Mouse (Mus musculus): ENCODE measurements at regions not wholly inside any gene's neighbourhood (a gene's known extent, or its start where the extent isn't known, plus 50 kb on each side); places are given as distances from the start of the nearest gene placed in this dataset.

DNA sequence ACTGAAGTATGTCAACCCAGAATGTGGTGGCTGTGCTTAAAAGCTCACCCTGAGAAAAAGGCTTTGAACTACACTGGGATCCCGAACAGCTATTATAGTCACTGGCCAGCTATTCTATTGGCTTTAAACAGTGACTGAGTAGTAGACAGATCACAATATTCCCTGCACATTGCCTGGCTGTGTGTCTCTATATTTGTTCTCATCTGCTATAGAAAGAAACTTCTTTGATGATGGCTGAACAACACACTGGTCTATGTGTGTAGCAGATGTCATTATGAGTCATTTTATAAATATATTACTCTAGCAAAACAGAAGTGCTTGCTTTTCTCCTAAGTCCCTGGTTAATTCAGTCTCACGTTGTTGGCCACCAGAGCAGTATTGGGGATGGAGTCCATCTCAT lies 152.1 kb upstream of the Slco6d1 start:
- DNase-seq (ENCODE audit: extremely low spot score): no peak

DNA sequence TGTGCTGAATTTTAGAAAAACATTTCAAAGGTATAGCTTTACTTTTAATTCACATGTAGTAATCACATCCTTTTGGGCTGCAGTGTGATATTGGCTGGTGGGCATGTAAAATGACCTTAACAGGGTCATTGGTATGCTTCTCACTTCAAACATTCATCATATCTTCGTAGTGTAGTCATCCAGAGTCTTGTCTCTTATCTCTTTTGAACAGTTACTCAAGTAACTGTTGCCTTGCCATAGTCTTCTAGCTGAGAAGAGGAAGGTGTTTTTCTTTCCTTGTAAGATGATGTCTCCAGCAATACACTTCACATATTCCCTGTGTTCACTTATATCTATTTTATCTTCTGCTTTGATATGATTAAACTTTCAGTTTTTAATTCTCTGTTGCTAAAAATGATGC lies 150.7 kb upstream of the Slco6d1 start:
- no peak for DNase-seq (ENCODE audit: extremely low spot score)

- DNase-seq (ENCODE audit: extremely low spot score): no peak
Measured at GRCm38 (mm10) chr1:98273966-98274616, 146.8 kb upstream of the Slco6d1 start.

DNA sequence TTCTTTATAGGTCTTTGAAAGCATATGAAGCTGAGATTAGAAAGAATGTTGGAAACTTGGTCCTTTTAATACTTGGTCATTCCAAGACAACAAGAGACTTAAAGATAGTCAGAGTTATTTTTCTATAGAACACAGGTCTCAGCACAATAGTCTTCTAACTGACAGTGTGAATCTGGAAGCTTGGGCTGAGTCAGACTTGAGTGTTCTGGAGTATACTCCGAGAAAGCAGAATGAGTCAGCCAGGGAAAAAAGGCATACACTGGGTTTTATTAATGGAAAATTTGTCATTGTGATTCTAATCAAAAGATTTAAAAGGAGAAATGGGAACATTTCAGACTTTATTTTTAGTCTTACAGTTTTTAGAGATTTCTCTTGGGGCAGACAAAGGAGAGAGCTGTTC lies 145.4 kb upstream of the Slco6d1 start:
- DNase-seq (ENCODE audit: extremely low spot score): no peak

- no peak for DNase-seq (ENCODE audit: extremely low spot score)
Measured at GRCm38 (mm10) chr1:98279446-98280048, 141.4 kb upstream of the Slco6d1 start.

GRCm38 (mm10) chr1:98280263-98281052 lies 140.5 kb upstream of the Slco6d1 start:
- DNase-seq (ENCODE audit: extremely low spot score): no peak

DNA sequence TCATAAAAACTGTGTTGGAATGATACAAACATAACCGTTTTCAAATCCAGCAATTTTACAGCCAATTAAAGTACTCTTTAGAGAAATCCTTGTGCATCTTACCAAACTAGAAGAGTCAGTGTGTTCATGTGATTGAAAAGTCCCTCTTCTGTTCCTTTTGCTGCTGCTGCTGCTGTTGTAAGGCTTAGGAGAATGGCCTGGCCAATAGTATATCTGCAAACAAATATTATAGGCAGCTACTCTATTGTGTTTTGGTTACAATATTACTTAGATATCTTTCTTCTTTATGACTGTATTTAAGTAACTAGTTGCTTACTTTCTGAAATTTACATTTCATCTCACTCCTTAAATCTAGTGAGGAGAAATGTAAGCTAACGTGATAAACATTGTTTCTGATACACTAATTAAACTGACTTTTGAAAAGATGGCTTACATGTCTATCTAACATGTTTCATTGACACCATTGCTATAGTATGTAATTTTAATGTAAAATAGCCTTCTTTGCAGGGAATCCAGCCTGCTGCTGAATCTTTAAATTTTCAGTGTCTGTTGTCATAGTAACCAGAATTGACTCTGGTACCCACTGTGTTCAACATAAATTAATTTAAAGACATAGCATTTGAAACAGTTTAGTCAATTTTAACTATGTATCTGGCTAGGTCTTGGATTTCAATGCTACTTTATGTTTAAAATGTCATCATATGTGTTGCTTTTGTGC lies 139.7 kb upstream of the Slco6d1 start:
- DNase-seq (ENCODE audit: extremely low spot score): no peak

- DNase-seq (ENCODE audit: extremely low spot score): no peak
Measured at GRCm38 (mm10) chr1:98281771-98282149, 139.2 kb upstream of the Slco6d1 start.

GRCm38 (mm10) chr1:98303166-98303565 lies 117.8 kb upstream of the Slco6d1 start:
- no peak for DNase-seq (ENCODE audit: extremely low spot score)

GRCm38 (mm10) chr1:98306363-98306762 lies 114.6 kb upstream of the Slco6d1 start:
- no peak for DNase-seq (ENCODE audit: extremely low spot score)

- DNase-seq (ENCODE audit: extremely low spot score): no peak
Measured at GRCm38 (mm10) chr1:98307519-98307918, 113.4 kb upstream of the Slco6d1 start.

GRCm38 (mm10) chr1:98309894-98310293 lies 111.0 kb upstream of the Slco6d1 start:
- no peak for DNase-seq (ENCODE audit: extremely low spot score)

GRCm38 (mm10) chr1:98350095-98350549 lies 70.8 kb upstream of the Slco6d1 start:
- DNase-seq (ENCODE audit: extremely low spot score): peak; percentile 22

DNA sequence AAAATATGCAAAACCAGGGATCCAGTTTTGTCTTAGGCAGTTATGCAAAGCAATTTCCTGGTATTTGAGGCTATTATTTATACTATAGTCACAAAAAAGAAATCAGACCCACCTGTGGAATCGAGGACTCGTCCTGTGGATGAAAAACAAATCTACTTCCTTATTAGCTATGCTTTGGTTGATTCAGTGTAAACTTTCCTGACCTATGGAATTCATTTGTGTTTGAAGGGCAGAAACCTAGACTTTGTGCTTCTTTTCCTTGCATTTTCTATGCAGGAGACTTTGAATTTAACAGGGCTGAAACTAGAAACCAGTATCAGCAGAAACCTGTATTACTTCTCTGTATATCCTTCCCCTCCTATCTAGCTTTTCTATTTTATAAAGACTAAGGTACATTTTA lies 70.2 kb upstream of the Slco6d1 start:
- no peak for DNase-seq (ENCODE audit: extremely low spot score)

DNA sequence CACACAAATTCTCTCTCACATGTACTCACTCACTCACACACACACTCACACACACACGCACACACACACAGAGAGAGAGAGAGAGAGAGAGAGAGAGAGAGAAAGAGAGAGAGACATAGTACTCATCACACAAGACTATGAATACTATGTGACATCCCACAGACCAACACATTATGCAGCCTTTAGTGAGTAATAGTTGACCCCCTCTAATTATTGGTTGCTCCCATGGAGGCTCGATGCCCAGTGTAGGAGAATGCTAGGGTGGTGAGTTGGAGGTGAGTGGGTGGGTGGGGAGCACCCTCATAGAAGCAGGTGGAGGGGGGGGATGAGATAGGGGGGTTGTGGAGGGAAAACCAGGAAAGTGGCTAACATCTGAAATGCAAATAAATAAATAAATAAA lies 69.4 kb upstream of the Slco6d1 start:
- no peak for DNase-seq (ENCODE audit: extremely low spot score)

Measured in embryo, embryonic 9.5 days (tissue).